Mouse (Mus musculus): ENCODE measurements around the gene Havcr2.

DNA sequence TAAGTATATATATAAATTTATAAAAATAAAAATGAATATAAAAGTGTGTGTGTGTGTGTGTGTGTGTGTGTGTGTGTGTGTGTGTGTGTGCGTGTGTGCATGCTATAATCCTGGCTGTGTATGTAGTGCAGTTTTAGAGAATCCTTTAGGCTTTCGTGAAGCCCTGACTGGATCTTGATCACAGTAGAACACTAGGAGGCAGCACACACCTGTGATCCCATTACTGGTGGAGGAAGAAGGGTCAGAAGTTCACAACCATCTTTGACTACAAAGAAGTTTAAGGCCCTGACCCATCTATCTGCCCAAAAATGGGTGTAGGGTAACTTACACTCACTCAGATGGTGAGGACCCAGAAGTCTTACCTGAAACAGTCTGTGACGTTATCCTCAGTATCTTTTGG is 68.0 kb downstream of the Havcr2 start:
- TF ChIP-seq CTCF (IDR thresholded peaks at IDR 0.05; ENCODE audit: low read depth, low read length) (no peak), GATA1 (IDR thresholded peaks at IDR 0.05; ENCODE audit: borderline replicate concordance, low read length) (no peak)
